Mouse (Mus musculus) liver, adult 2 months (tissue): ENCODE data around the gene Tmie.

Experiments
- CTCF ChIP-seq: fragments of 200-500 bp; IDR thresholded peaks from 2 replicates; pipeline ENCODE4 v1.5.1; 2011; ENCODE audit warnings: low read depth, low read length, control low read depth
- POLR2A ChIP-seq: fragments of 200-500 bp; IDR thresholded peaks from 2 replicates; pipeline ENCODE4 v1.6.1; 2011; ENCODE audit warnings: low read length, control low read depth; ENCODE audit not compliant: insufficient read depth; ENCODE audit errors: extremely low read depth

GRCm38 (mm10) chr9:110908631-110909016 is 28.7 kb upstream of the Tmie start:
- TF ChIP-seq POLR2A (no peak), CTCF (no peak)
